Mouse (Mus musculus) thymus, adult 2 months (tissue): Measurements from ENCODE around the gene Zfp579. TPM values are rescaled to one million over a fixed set of nuclear protein-coding genes. Genes with fewer than 3 reads are reported as not detected.

Source experiments
- DNase-seq: peaks from one replicate; pipeline ENCODE4 v3.0.0; 2021
- H3K27ac ChIP-seq: fragments of 200-500 bp; 2 replicates; pipeline ENCODE4 v1.5.1; 2012; ENCODE audit warnings: low read length, control low read depth; ENCODE audit not compliant: control insufficient read depth, insufficient read depth
- H3K27me3 ChIP-seq: fragments of 200-500 bp; 2 replicates; pipeline ENCODE4 v1.6.1; 2012; ENCODE audit warnings: mild to moderate bottlenecking, low read length, moderate library complexity, mixed read lengths; ENCODE audit not compliant: control insufficient read depth, insufficient read depth
- H3K36me3 ChIP-seq: fragments of 200-500 bp; 2 replicates; pipeline ENCODE4 v1.6.1; 2012; ENCODE audit warnings: mild to moderate bottlenecking, low read length, moderate library complexity; ENCODE audit not compliant: control insufficient read depth, insufficient read depth
- H3K4me1 ChIP-seq: fragments of 200-500 bp; replicated peaks from 2 replicates; pipeline ENCODE4 v1.6.1; 2012; ENCODE audit warnings: low read length; ENCODE audit not compliant: control insufficient read depth, insufficient read depth
- H3K4me3 ChIP-seq: fragments of 200-500 bp; 2 replicates; pipeline ENCODE4 v1.5.1; 2012; ENCODE audit warnings: mild to moderate bottlenecking, low read length, control low read depth, moderate library complexity; ENCODE audit not compliant: control insufficient read depth, insufficient read depth
- CTCF ChIP-seq: fragments of 200-500 bp; IDR thresholded peaks from 2 replicates; pipeline ENCODE4 v1.5.1; 2012; ENCODE audit warnings: mild to moderate bottlenecking, control low read depth, low read length, moderate library complexity, borderline replicate concordance; ENCODE audit not compliant: control insufficient read depth, poor library complexity, insufficient read depth; ENCODE audit errors: extremely low read depth
- POLR2A ChIP-seq: fragments of 200-500 bp; IDR thresholded peaks from 2 replicates; pipeline ENCODE4 v1.6.1; 2012; ENCODE audit warnings: mild to moderate bottlenecking, low read length, control low read depth, moderate library complexity; ENCODE audit not compliant: control insufficient read depth, poor library complexity, insufficient read depth; ENCODE audit errors: extremely low read depth
- WGBS: fragments of 180-500 bp; shearing (Covaris S2); methylation state at CpG from one replicate; pipeline ENCODE4 v1.1.7; 2018; 5-methylcytosine and 5-hydroxymethylcytosine counted together
- polyA plus RNA-seq: library from polyadenylated mRNA; depleted of rRNA; stranded (reverse); fragments of >200 nt; gene quantifications from 2 replicates; pipeline ENCODE4 v1.2.3, GENCODE M21; 2012; rRNA removed

Zfp579 gene
- polyA plus RNA-seq, 1 experiment = 125 TPM

- TF ChIP-seq POLR2A = no peak
- no peak for TF ChIP-seq CTCF
- 67% methylated on average over 10 of the region's 10 CpGs for WGBS
These were observed 59.1 kb downstream of the Zfp579 start for GRCm38 (mm10) chr7:4936832-4937231.

GRCm38 (mm10) chr7:4934160-4934914 lies 61.6 kb downstream of the Zfp579 start:
- Histone ChIP-seq H3K4me3 (no peak overlapping the region), H3K27me3 (no peaks in the 10 kb centered on the region), H3K36me3 (no peaks in the 10 kb centered on the region), H3K27ac (no peak overlapping the region), H3K4me1 (no peaks in the 10 kb centered on the region)
- WGBS = 82% methylated on average over 4 of the region's 4 CpGs
- no peak for DNase-seq
- TF ChIP-seq CTCF (no peak), POLR2A (no peak)

More at GRCm38 (mm10) chr7:4936832-4937231, 59.1 kb downstream of the Zfp579 start:
- no peaks in the 10 kb centered on the region for H3K4me1 ChIP-seq
- DNase-seq = no peak
- no peaks in the 10 kb centered on the region for H3K36me3 ChIP-seq
- H3K27ac ChIP-seq = no peak overlapping the region
- no peaks in the 10 kb centered on the region for H3K27me3 ChIP-seq
- H3K4me3 ChIP-seq = no peak overlapping the region

Other genes starting within 250 kb of the Zfp579 start
- gene Cox6b2, start 243.1 kb downstream of the Zfp579 start, polyA plus RNA-seq = 36.6 and 47.7 TPM in 2 replicates
- 0.11 TPM in 1 of 2 replicates, not detected in the other for gene Fam71e2, start 224.9 kb downstream of the Zfp579 start, polyA plus RNA-seq
- gene Il11, start 213.3 kb downstream of the Zfp579 start, polyA plus RNA-seq = 0.13 and 0.32 TPM in 2 replicates
- not detected in 2 replicates for gene Tmem190, start 213.2 kb downstream of the Zfp579 start, polyA plus RNA-seq
- gene Tmem238, start 206.5 kb downstream of the Zfp579 start, polyA plus RNA-seq = 18.1 and 23.5 TPM in 2 replicates
- 367 and 512 TPM in 2 replicates for gene Rpl28, start 203.3 kb downstream of the Zfp579 start, polyA plus RNA-seq
- 970 and 1,071 TPM in 2 replicates for gene Ube2s, start 183.6 kb downstream of the Zfp579 start, polyA plus RNA-seq
- gene Shisa7, start 151.5 kb downstream of the Zfp579 start, polyA plus RNA-seq = 0.48 and 0.74 TPM in 2 replicates
- 21.8 and 23.6 TPM in 2 replicates for gene Isoc2b, start 125.9 kb downstream of the Zfp579 start, polyA plus RNA-seq
- 20.3 and 20.5 TPM in 2 replicates for gene Isoc2a, start 119.0 kb downstream of the Zfp579 start, polyA plus RNA-seq
- 0.15 and 0.17 TPM in 2 replicates for gene Gm36210, start 89.6 kb downstream of the Zfp579 start, polyA plus RNA-seq
- gene Zfp628, start 80.9 kb downstream of the Zfp579 start, polyA plus RNA-seq = 40.2 and 51.2 TPM in 2 replicates
- 4.4 and 5.9 TPM in 2 replicates for gene Nat14, start 74.1 kb downstream of the Zfp579 start, polyA plus RNA-seq
- gene Ssc5d, start 70.4 kb downstream of the Zfp579 start, polyA plus RNA-seq = 1.0 and 1.1 TPM in 2 replicates
- gene Sbk2, start 31.8 kb downstream of the Zfp579 start, polyA plus RNA-seq = 1.5 and 5.4 TPM in 2 replicates
- 0.36 and 3.7 TPM in 2 replicates for gene Sbk3, start 25.0 kb downstream of the Zfp579 start, polyA plus RNA-seq
- 52.2 and 54.6 TPM in 2 replicates for gene Zfp524, start 18.3 kb upstream of the Zfp579 start, polyA plus RNA-seq
- gene Fiz1, start 18.5 kb upstream of the Zfp579 start, polyA plus RNA-seq = 79.3 and 85.2 TPM in 2 replicates
- gene Gm44973, start 19.3 kb upstream of the Zfp579 start, polyA plus RNA-seq = not detected in 2 replicates
- gene Zfp865, start 24.2 kb upstream of the Zfp579 start, polyA plus RNA-seq = 105 and 120 TPM in 2 replicates
- 0.52 and 0.97 TPM in 2 replicates for gene Ccdc106, start 24.4 kb upstream of the Zfp579 start, polyA plus RNA-seq
- gene 4632433K11Rik, start 38.0 kb upstream of the Zfp579 start, polyA plus RNA-seq = not detected in 2 replicates
- 5.2 and 6.3 TPM in 2 replicates for gene Zfp784, start 42.3 kb upstream of the Zfp579 start, polyA plus RNA-seq
- gene Zfp580, start 55.4 kb upstream of the Zfp579 start, polyA plus RNA-seq = 29.9 and 42.3 TPM in 2 replicates
- gene U2af2, start 66.0 kb upstream of the Zfp579 start, polyA plus RNA-seq = 437 and 438 TPM in 2 replicates
- 230 and 280 TPM in 2 replicates for gene Epn1, start 84.1 kb upstream of the Zfp579 start, polyA plus RNA-seq
- not detected in 2 replicates for gene Rfpl4, start 120.8 kb upstream of the Zfp579 start, polyA plus RNA-seq
- gene Rasl2-9, start 129.8 kb upstream of the Zfp579 start, polyA plus RNA-seq = 0.17 and 0.39 TPM in 2 replicates
- gene Vmn1r55, start 153.5 kb upstream of the Zfp579 start, polyA plus RNA-seq = not detected in 2 replicates
- not detected in 2 replicates for gene Vmn1r56, start 200.6 kb upstream of the Zfp579 start, polyA plus RNA-seq
- not detected in 2 replicates for gene Vmn1r57, start 222.3 kb upstream of the Zfp579 start, polyA plus RNA-seq